ENCODE assay signal across 29 mouse cellular contexts in the genomic region with DNA sequence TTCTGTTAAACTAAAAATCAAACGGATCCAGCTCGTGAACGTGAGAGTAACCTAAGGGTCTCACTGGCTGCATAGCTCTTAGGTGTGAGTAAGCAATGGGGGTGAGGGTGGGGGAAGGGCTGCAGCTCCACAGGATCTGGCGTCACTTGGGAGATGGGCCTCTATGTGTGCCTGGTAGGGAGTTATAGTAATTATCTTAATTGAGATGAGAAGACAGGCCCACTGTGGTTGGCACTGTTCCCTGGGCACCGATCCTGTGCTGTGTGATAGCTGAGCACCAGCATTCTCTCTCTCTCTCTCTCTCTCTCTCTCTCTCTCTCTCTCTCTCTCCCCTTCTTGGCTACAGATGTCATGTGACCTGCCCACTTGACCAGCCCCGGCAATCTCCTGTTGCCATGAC. TPM values are rescaled to one million over a fixed set of nuclear protein-coding genes. Genes with fewer than 3 reads are reported as not detected.
DNase-seq lines count a peak whose midpoint lies in the region; ATAC-seq and TF ChIP-seq lines count a peak whose summit lies in the region.
"Had no signal": no experiment of that assay in that cellular context is flagged by ENCODE, and none has a peak within 500 bp of the region (broad histone marks: within the 10 kb centered on the region; RNA-seq: fewer than 3 reads in every experiment).

No protein-coding gene starts in this region.

- no peak overlapping the region for H3K9ac ChIP-seq in forebrain, embryonic 15.5 days (replicated peaks)
- no peak overlapping the region for H3K9ac ChIP-seq in hindbrain, postnatal 0 days (replicated peaks; ENCODE audit: low read length)
- H3K9ac ChIP-seq: embryonic facial prominence, embryonic 13.5 days; intestine, embryonic 15.5 days; limb, embryonic 13.5 days; lung, embryonic 15.5 days; midbrain, embryonic 12.5 days; neural tube, embryonic 12.5 days had no signal

- intact Hi-C loops in gastrocnemius, adult 2 months (cut with DNase I), result no loop called here

- no peak for DNase-seq in gastrocnemius, adult 2 months
- no peak for DNase-seq in gastrocnemius, postnatal 10 days
- peak; percentile 25 for DNase-seq in retina, postnatal 1 day
- no peak for DNase-seq in retina, embryonic 14.5 days (ENCODE audit: low spot score)
- no peak for DNase-seq in urinary bladder, postnatal 14 days (ENCODE audit: low spot score)
- no peak for DNase-seq in hindbrain, postnatal 0 days (ENCODE audit: low spot score)
- DNase-seq: adrenal gland, adult 8-10 months; B cell, adult 2 months; cerebellum, adult 8-10 months; cerebellum, postnatal 25 days; embryo, embryonic 11 days; gastrocnemius, postnatal 36 days; heart, postnatal 14 days; kidney, adult 2 months; kidney, postnatal 4 days; thymus, postnatal 4 days had no signal

- H3K36me3 ChIP-seq in forebrain, embryonic 15.5 days, result no peaks in the 10 kb centered on the region
- no peaks in the 10 kb centered on the region for H3K36me3 ChIP-seq in hindbrain, postnatal 0 days (ENCODE audit: insufficient read depth, low read length)
- H3K36me3 ChIP-seq: embryonic facial prominence, embryonic 13.5 days; intestine, embryonic 15.5 days; limb, embryonic 13.5 days; lung, embryonic 15.5 days; midbrain, embryonic 12.5 days; neural tube, embryonic 12.5 days had no signal

- 0 out of 2 replicates have a peak, but pooled peaks have one; percentile 38 for ATAC-seq in forebrain, embryonic 15.5 days (replicated peaks)
- no peak for ATAC-seq in hindbrain, postnatal 0 days
- ATAC-seq: hindbrain, embryonic 16.5 days; intestine, embryonic 15.5 days had no signal

- H3K4me2 ChIP-seq in forebrain, embryonic 15.5 days (replicated peaks), result no peak overlapping the region
- H3K4me2 ChIP-seq in hindbrain, postnatal 0 days (ENCODE audit: low read depth, low read length), result no peak overlapping the region
- H3K4me2 ChIP-seq: embryonic facial prominence, embryonic 13.5 days; intestine, embryonic 15.5 days; limb, embryonic 13.5 days; liver, embryonic 11.5 days; lung, embryonic 15.5 days; midbrain, embryonic 12.5 days; neural tube, embryonic 12.5 days had no signal

- WGBS in forebrain, embryonic 15.5 days, result 58% methylated on average over 6 of the region's 6 CpGs
- WGBS in hindbrain, postnatal 0 days, result 65% methylated on average over 6 of the region's 6 CpGs

- no peaks in the 10 kb centered on the region for H3K27me3 ChIP-seq in forebrain, embryonic 15.5 days
- no peaks in the 10 kb centered on the region for H3K27me3 ChIP-seq in hindbrain, postnatal 0 days (ENCODE audit: insufficient read depth, low read length)
- H3K27me3 ChIP-seq: embryonic facial prominence, embryonic 13.5 days; intestine, embryonic 15.5 days; limb, embryonic 13.5 days; lung, embryonic 15.5 days; midbrain, embryonic 12.5 days; neural tube, embryonic 12.5 days had no signal

- no peak overlapping the region for H3K4me3 ChIP-seq in gastrocnemius, adult 2 months
- no peak overlapping the region for H3K4me3 ChIP-seq in forebrain, embryonic 15.5 days
- no peak overlapping the region for H3K4me3 ChIP-seq in hindbrain, postnatal 0 days (ENCODE audit: low read length)
- H3K4me3 ChIP-seq: embryonic facial prominence, embryonic 13.5 days; erythroblast, embryonic 14.5 days; intestine, embryonic 15.5 days; limb, embryonic 13.5 days; lung, embryonic 15.5 days; midbrain, embryonic 12.5 days; myocyte; neural tube, embryonic 12.5 days had no signal

- peak overlapping the region; percentile 49; the same call in 1 of the 2 replicates for H3K27ac ChIP-seq in gastrocnemius, adult 2 months
- H3K27ac ChIP-seq in forebrain, embryonic 15.5 days (replicated peaks), result no peak overlapping the region
- H3K27ac ChIP-seq in hindbrain, postnatal 0 days, result no peak overlapping the region
- H3K27ac ChIP-seq: embryonic facial prominence, embryonic 13.5 days; intestine, embryonic 15.5 days; kidney, postnatal 0 days; limb, embryonic 13.5 days; lung, embryonic 15.5 days; midbrain, embryonic 12.5 days; neural tube, embryonic 12.5 days had no signal

- no peak for TF ChIP-seq CTCF in gastrocnemius, adult 2 months (IDR thresholded peaks at IDR 0.05)
- TF ChIP-seq CTCF in hindbrain, postnatal 0 days (IDR thresholded peaks at IDR 0.05; ENCODE audit: low read depth), result no peak

- H3K4me1 ChIP-seq in forebrain, embryonic 15.5 days, result no peaks in the 10 kb centered on the region
- no peaks in the 10 kb centered on the region for H3K4me1 ChIP-seq in hindbrain, postnatal 0 days (ENCODE audit: insufficient read depth, low read length)
- H3K4me1 ChIP-seq: lung, embryonic 15.5 days; midbrain, embryonic 12.5 days; neural tube, embryonic 12.5 days had no signal

- H3K9me3 ChIP-seq in forebrain, embryonic 15.5 days, result no peaks in the 10 kb centered on the region
- no peaks in the 10 kb centered on the region for H3K9me3 ChIP-seq in hindbrain, postnatal 0 days (ENCODE audit: low read length)
- H3K9me3 ChIP-seq: embryonic facial prominence, embryonic 13.5 days; intestine, embryonic 15.5 days; limb, embryonic 13.5 days; lung, embryonic 15.5 days; midbrain, embryonic 12.5 days; neural tube, embryonic 12.5 days had no signal

RNA-seq across cellular contexts. Expression of a gene that starts 9.4 kb away (rescaled TPM):
- 10 to 100 TPM; 40.0 to 55.9 TPM for total RNA-seq in gastrocnemius, adult 2 months (2021)
- 100 to 1,000 TPM; 122 to 125 TPM for total RNA-seq in gastrocnemius, postnatal 10 days (2021)
- 1.9 and 2.3 TPM in 2 replicates for polyA plus RNA-seq in forebrain, embryonic 15.5 days (2015; fragmentation: Nextera tagmentation; extraction: Ambion mirVana)
- 3.7 and 6.0 TPM in 2 replicates for total RNA-seq in hindbrain, postnatal 0 days (2014; rRNA removed)
- polyA plus RNA-seq in hindbrain, postnatal 0 days (2015; fragmentation: Nextera tagmentation; extraction: Ambion mirVana), result 6.0 and 6.2 TPM in 2 replicates
- total RNA-seq: megakaryocyte, adult 5-6 weeks had no signal
- polyA plus RNA-seq: erythroblast, embryonic 14.5 days had no signal
